Mouse (Mus musculus): ENCODE data around the gene Zfp938.
A peak's percentile ranks its signal among the peaks of the same experiment; 100 is the strongest.

Gene Zfp938

DNA sequence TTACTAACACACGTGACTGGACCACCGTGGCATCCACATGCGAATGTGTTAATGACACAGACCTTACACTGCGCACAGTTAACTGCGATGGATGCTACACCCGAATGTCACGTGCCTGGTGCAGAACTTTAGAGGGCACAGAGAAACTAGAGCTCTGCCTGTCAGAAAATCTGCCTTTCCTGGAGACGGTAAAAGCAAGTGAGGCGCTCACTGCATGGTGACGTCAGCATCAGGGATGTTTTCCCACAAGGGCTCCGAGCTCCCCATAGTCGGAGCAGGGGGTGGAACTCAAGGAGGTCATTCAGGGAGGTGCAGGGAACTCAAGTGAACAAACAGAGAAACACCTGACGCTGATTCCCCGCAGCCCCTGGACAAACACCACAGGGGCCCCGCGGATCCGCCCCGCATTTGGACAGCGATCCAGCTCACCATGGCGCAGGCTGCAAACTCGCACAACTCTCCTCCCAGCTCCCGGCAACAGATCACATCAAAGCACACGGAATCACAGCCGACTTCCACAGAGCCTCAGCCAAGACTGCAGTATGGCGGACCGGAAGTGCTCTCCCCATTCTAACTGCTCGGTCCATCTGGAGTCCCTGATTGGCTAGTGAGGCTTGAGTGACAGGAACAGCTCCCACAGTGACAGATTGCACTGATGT, at the start of gene Zfp938:
TSS of gene Zfp938 (minus strand) at position 539 of the 659 bp plus-strand sequence.
- DNase-seq (ENCODE audit: low spot score) = peak; percentile 62

DNA sequence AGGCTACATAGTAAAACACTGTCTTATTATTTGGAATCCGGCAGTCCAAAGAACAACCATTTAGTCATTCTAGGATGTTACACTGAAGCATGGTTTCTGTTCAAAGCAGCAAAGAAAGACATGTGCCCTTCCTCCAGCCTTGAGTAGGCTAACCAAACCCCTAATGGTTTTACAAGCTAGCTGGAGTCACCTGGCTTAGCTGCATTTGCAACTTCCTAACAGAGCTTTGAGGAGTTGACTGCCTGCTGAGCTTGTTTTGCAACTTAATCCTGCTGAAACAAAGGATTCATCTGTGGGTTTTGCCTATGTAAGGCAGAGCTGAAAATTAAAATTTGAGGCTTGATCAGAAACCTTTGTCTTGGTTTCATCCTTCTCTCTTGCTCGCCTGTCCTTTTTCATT, 16.3 kb upstream of the Zfp938 start:
- DNase-seq (ENCODE audit: low spot score) = no peak

DNA sequence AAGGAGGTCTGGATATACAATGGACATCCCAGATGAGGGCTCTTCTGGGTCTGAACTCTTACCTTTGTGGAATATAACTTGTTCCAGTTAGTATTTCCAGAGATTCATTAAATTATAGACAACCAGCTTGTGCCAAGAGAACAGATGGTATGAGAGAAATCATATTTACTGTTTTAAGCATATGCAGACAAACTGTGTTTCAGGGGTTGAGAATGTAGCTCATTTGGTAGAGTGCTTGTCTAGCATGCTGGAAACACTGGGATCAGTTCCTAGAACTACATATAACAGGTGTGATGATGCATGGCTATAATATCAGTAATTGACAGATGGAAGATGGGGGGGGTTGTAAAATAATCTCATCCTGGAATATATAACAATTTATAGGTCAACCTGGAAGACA, 3.9 kb upstream of the Zfp938 start:
- no peak for DNase-seq (ENCODE audit: low spot score)

DNA sequence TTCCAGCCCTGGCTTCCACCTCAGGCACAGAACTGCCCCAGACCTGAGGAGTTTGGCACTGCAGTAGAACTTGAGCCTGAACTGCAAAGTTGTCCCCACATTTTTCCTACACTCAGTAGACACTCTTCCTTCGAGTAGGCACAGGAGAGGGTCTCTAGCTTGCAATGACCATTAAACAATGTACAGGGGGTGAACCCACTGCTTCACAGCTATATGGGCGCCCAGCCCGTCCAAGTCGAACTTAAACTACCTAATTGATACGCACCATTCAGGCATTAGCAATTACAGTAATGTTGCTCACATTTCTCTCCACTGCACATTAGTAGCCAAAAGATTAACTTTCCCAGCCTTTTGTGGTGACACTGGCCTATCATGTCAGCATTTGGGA, 315 bp upstream of the Zfp938 start:
- DNase-seq (ENCODE audit: low spot score) = no peak

DNA sequence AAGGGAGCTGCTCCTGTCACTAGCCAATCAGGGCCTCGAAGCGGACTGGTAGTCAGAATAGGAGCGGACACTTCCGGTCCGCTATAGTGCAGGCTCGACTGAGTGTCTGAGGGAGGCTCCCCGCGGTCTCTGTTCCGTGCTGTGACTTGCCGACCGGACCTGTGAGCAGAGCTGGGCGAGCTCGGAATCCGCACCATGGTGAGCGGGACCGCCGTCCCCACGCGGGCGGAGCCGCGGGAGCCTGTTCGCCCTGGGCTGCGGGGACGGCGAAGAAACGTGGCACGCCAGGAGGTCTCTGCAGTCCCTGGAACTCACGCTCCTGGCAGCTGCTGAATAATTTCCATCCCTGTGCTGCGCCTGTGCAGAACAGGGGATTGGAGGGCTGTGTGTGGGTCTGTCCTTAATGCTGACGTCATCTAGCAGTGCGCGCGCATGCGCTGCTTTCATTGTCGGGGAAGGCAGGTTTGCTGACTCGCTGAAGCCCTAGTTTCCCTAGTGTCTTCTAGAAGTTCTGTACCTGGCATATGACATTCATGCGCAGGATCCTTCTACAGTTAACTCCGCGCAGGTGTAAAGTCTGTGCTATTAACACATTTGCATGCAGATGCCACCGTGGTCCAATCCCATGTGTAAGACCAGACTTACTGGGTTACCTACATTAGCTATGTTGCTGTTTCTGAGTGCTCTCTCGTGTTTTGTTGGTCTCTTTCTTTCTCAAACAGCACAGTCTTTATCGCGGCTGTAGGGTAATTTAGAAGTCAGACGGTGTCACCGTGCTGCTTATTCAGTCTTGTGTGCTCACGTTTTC, 62.6 kb downstream of the Zfp938 start:
- DNase-seq (ENCODE audit: low spot score) = peak; percentile 60

Data from urinary bladder, postnatal 25 days (tissue).